Mouse (Mus musculus): ENCODE measurements around the gene Higd2a. TPM values are rescaled to one million over a fixed set of nuclear protein-coding genes. Genes with fewer than 3 reads are reported as not detected.
A peak's percentile ranks its signal among the peaks of the same experiment; 100 is the strongest.

Gene Higd2a
- polyA plus RNA-seq, 1 experiment from 2014 or later, result 211 TPM

- Histone ChIP-seq H3K36me3 (ENCODE audit: control insufficient read depth, insufficient read depth, low read length) (peaks cover 13% of the 10 kb centered on the region), H3K27me3 (ENCODE audit: control insufficient read depth, insufficient read depth, low read length) (no peaks in the 10 kb centered on the region), H3K9ac (ENCODE audit: low read length) (peak overlapping the region; percentile 97), H3K4me1 (ENCODE audit: control insufficient read depth, insufficient read depth, low read length) (peaks cover 8% of the 10 kb centered on the region), H3K27ac (ENCODE audit: low read length) (peak overlapping the region; percentile 59; the same call in 1 of the 2 replicates), H3K4me2 (ENCODE audit: low read depth, low read length) (peak overlapping the region; percentile 97), H3K9me3 (replicated peaks; ENCODE audit: control insufficient read depth, low read length) (no peaks in the 10 kb centered on the region), H3K4me3 (replicated peaks; ENCODE audit: low read length) (peak overlapping the region; percentile 97)
- peak; percentile 57; the same call in 1 of the 2 replicates for ATAC-seq (ENCODE audit: insufficient read depth, low FRiP score)
- WGBS, result 9% methylated on average over 45 of the region's 45 CpGs
Observed at GRCm38 (mm10) chr13:54564232-54565200, 25.5 kb upstream of the Higd2a start.

GRCm38 (mm10) chr13:54565201-54565581, 24.8 kb upstream of the Higd2a start, which contains the start of gene 4833439L19Rik:
4833439L19Rik (minus strand) TSS chr13:54565435.
- Histone ChIP-seq H3K4me1 (ENCODE audit: control insufficient read depth, insufficient read depth, low read length) (peaks cover 8% of the 10 kb centered on the region), H3K9ac (ENCODE audit: low read length) (peak within 1 kb of the TSS; percentile 97), H3K27ac (ENCODE audit: low read length) (peak within 1 kb of the TSS; percentile 59), H3K9me3 (replicated peaks; ENCODE audit: control insufficient read depth, low read length) (no peaks in the 10 kb centered on the region), H3K4me2 (ENCODE audit: low read depth, low read length) (peak within 1 kb of the TSS; percentile 97), H3K27me3 (ENCODE audit: control insufficient read depth, insufficient read depth, low read length) (no peaks in the 10 kb centered on the region), H3K4me3 (replicated peaks; ENCODE audit: low read length) (peak within 1 kb of the TSS; percentile 97), H3K36me3 (ENCODE audit: control insufficient read depth, insufficient read depth, low read length) (peaks cover 7% of the 10 kb centered on the region; the same call in 1 of the 2 replicates)
- ATAC-seq (ENCODE audit: insufficient read depth, low FRiP score), result peak; percentile 95
- WGBS, result 0% methylated on average over 27 of the region's 27 CpGs

GRCm38 (mm10) chr13:54565594-54566345, 24.2 kb upstream of the Higd2a start:
- Histone ChIP-seq H3K36me3 (ENCODE audit: control insufficient read depth, insufficient read depth, low read length) (0 out of 2 replicates have a peak, but pooled peaks cover under 1% of the 10 kb centered on the region), H3K4me2 (ENCODE audit: low read depth, low read length) (peak overlapping the region; percentile 64), H3K4me1 (ENCODE audit: control insufficient read depth, insufficient read depth, low read length) (peaks cover 8% of the 10 kb centered on the region), H3K9ac (ENCODE audit: low read length) (peak overlapping the region; percentile 97; the same call in 1 of the 2 replicates), H3K27me3 (ENCODE audit: control insufficient read depth, insufficient read depth, low read length) (no peaks in the 10 kb centered on the region), H3K4me3 (replicated peaks; ENCODE audit: low read length) (peak overlapping the region; percentile 97), H3K9me3 (replicated peaks; ENCODE audit: control insufficient read depth, low read length) (no peaks in the 10 kb centered on the region), H3K27ac (ENCODE audit: low read length) (peak overlapping the region; percentile 48)
- ATAC-seq (ENCODE audit: insufficient read depth, low FRiP score), result peak; percentile 61; the same call in 1 of the 2 replicates
- WGBS, result 46% methylated on average over 8 of the region's 8 CpGs

GRCm38 (mm10) chr13:54568380-54568779, 21.6 kb upstream of the Higd2a start:
- no peak for ATAC-seq (ENCODE audit: insufficient read depth, low FRiP score)
- Histone ChIP-seq H3K36me3 (ENCODE audit: control insufficient read depth, insufficient read depth, low read length) (no peaks in the 10 kb centered on the region), H3K9ac (ENCODE audit: low read length) (no peak overlapping the region), H3K4me2 (ENCODE audit: low read depth, low read length) (no peak overlapping the region), H3K4me3 (replicated peaks; ENCODE audit: low read length) (no peak overlapping the region), H3K9me3 (replicated peaks; ENCODE audit: control insufficient read depth, low read length) (no peaks in the 10 kb centered on the region), H3K27ac (ENCODE audit: low read length) (no peak overlapping the region), H3K27me3 (ENCODE audit: control insufficient read depth, insufficient read depth, low read length) (no peaks in the 10 kb centered on the region), H3K4me1 (ENCODE audit: control insufficient read depth, insufficient read depth, low read length) (peaks cover 8% of the 10 kb centered on the region)
- WGBS, result 42% methylated on average over 5 of the region's 5 CpGs

GRCm38 (mm10) chr13:54569282-54569681, 20.7 kb upstream of the Higd2a start:
- H3K9me3 ChIP-seq (replicated peaks; ENCODE audit: control insufficient read depth, low read length), result no peaks in the 10 kb centered on the region
- WGBS, result 41% methylated on average over 1 of the region's 1 CpGs
- no peak overlapping the region for H3K27ac ChIP-seq (ENCODE audit: low read length)
- H3K4me1 ChIP-seq (ENCODE audit: control insufficient read depth, insufficient read depth, low read length), result peaks cover 2% of the 10 kb centered on the region
- H3K4me3 ChIP-seq (replicated peaks; ENCODE audit: low read length), result no peak overlapping the region
- no peaks in the 10 kb centered on the region for H3K27me3 ChIP-seq (ENCODE audit: control insufficient read depth, insufficient read depth, low read length)
- H3K9ac ChIP-seq (ENCODE audit: low read length), result no peak overlapping the region
- no peaks in the 10 kb centered on the region for H3K36me3 ChIP-seq (ENCODE audit: control insufficient read depth, insufficient read depth, low read length)
- H3K4me2 ChIP-seq (ENCODE audit: low read depth, low read length), result no peak overlapping the region
- ATAC-seq (ENCODE audit: insufficient read depth, low FRiP score), result no peak

GRCm38 (mm10) chr13:54570736-54571135, 19.3 kb upstream of the Higd2a start:
- Histone ChIP-seq H3K9me3 (replicated peaks; ENCODE audit: control insufficient read depth, low read length) (no peaks in the 10 kb centered on the region), H3K4me1 (ENCODE audit: control insufficient read depth, insufficient read depth, low read length) (peaks cover under 1% of the 10 kb centered on the region; the same call in 1 of the 2 replicates), H3K27me3 (ENCODE audit: control insufficient read depth, insufficient read depth, low read length) (no peaks in the 10 kb centered on the region), H3K4me3 (replicated peaks; ENCODE audit: low read length) (no peak overlapping the region), H3K27ac (ENCODE audit: low read length) (no peak overlapping the region), H3K9ac (ENCODE audit: low read length) (no peak overlapping the region), H3K36me3 (ENCODE audit: control insufficient read depth, insufficient read depth, low read length) (no peaks in the 10 kb centered on the region), H3K4me2 (ENCODE audit: low read depth, low read length) (no peak overlapping the region)
- no peak for ATAC-seq (ENCODE audit: insufficient read depth, low FRiP score)
- 68% methylated on average over 4 of the region's 4 CpGs for WGBS

GRCm38 (mm10) chr13:54571637-54572036, 18.4 kb upstream of the Higd2a start:
- H3K4me1 ChIP-seq (ENCODE audit: control insufficient read depth, insufficient read depth, low read length), result peaks cover 8% of the 10 kb centered on the region
- H3K9me3 ChIP-seq (replicated peaks; ENCODE audit: control insufficient read depth, low read length), result no peaks in the 10 kb centered on the region
- ATAC-seq (ENCODE audit: insufficient read depth, low FRiP score), result no peak
- H3K36me3 ChIP-seq (ENCODE audit: control insufficient read depth, insufficient read depth, low read length), result no peaks in the 10 kb centered on the region
- H3K4me3 ChIP-seq (replicated peaks; ENCODE audit: low read length), result no peak overlapping the region
- H3K27me3 ChIP-seq (ENCODE audit: control insufficient read depth, insufficient read depth, low read length), result no peaks in the 10 kb centered on the region
- H3K9ac ChIP-seq (ENCODE audit: low read length), result no peak overlapping the region
- 42% methylated on average over 2 of the region's 2 CpGs for WGBS
- H3K4me2 ChIP-seq (ENCODE audit: low read depth, low read length), result no peak overlapping the region
- no peak overlapping the region for H3K27ac ChIP-seq (ENCODE audit: low read length)

- no peaks in the 10 kb centered on the region for H3K36me3 ChIP-seq (ENCODE audit: control insufficient read depth, insufficient read depth, low read length)
- H3K9me3 ChIP-seq (replicated peaks; ENCODE audit: control insufficient read depth, low read length), result no peaks in the 10 kb centered on the region
- ATAC-seq (ENCODE audit: insufficient read depth, low FRiP score), result no peak
Observed at GRCm38 (mm10) chr13:54572621-54573020, 17.4 kb upstream of the Higd2a start.

More at GRCm38 (mm10) chr13:54572621-54573020, 17.4 kb upstream of the Higd2a start:
- H3K27me3 ChIP-seq (ENCODE audit: control insufficient read depth, insufficient read depth, low read length), result no peaks in the 10 kb centered on the region
- 78% methylated on average over 4 of the region's 4 CpGs for WGBS
- H3K4me3 ChIP-seq (replicated peaks; ENCODE audit: low read length), result no peak overlapping the region
- no peak overlapping the region for H3K27ac ChIP-seq (ENCODE audit: low read length)
- H3K9ac ChIP-seq (ENCODE audit: low read length), result no peak overlapping the region
- no peak overlapping the region for H3K4me2 ChIP-seq (ENCODE audit: low read depth, low read length)
- H3K4me1 ChIP-seq (ENCODE audit: control insufficient read depth, insufficient read depth, low read length), result peaks cover 8% of the 10 kb centered on the region
